In genomic region chr3:79478400-79478799, GRCm38 (mm10) we compare ENCODE assay signal across 23 mouse cellular contexts.
DNase-seq lines count a peak whose midpoint lies in the region; ATAC-seq and TF ChIP-seq lines count a peak whose summit lies in the region.
"Had no signal": no experiment of that assay in that cellular context is flagged by ENCODE, and none has a peak within 500 bp of the region (broad histone marks: within the 10 kb centered on the region; RNA-seq: fewer than 3 reads in every experiment).

No protein-coding gene starts in this region.

- peak; percentile 76 for DNase-seq in MEL-GATA-1-ER (ENCODE audit: extremely low read depth, low read depth)
- peak; percentile 11 for DNase-seq in fat pad, adult 2 months (ENCODE audit: extremely low read depth, low read depth, low spot score)
- peak; percentile 20 to 36 (median 22) for DNase-seq in liver, embryonic 14.5 days (ENCODE audit: low read depth in 3 of 3, low spot score in 3 of 3)
- DNase-seq in testis, postnatal 14 days (ENCODE audit: low spot score): no peak
- DNase-seq in gastrocnemius, postnatal 10 days: no peak
- no peak for DNase-seq in kidney, postnatal 4 days
- DNase-seq: adrenal gland, postnatal 25 days; cerebellum, adult 11 months; gastrocnemius, postnatal 25 days; heart, adult 2 months; heart, postnatal 4 days; kidney, adult 18-20 months; lung, adult 18-20 months; lung, postnatal 10 days; right cerebral cortex, postnatal 4 days; thymus, postnatal 36 days had no signal

- no peaks in the 10 kb centered on the region for H3K9me3 ChIP-seq in liver, embryonic 14.5 days (ENCODE audit: control insufficient read depth, low read length)
- H3K9me3 ChIP-seq: forebrain, embryonic 15.5 days; midbrain, embryonic 15.5 days had no signal

- peaks cover 55% of the 10 kb centered on the region for H3K36me3 ChIP-seq in liver, embryonic 14.5 days (replicated peaks; ENCODE audit: control insufficient read depth, insufficient read depth, low read depth)

- H3K4me1 ChIP-seq in liver, embryonic 14.5 days (replicated peaks; ENCODE audit: control insufficient read depth in 2 of 2, insufficient read depth in 2 of 2, low read length in 1 of 2): peaks cover 0 to 8% of the 10 kb centered on the region in 2 experiments; a peak in 3 of 4 replicates
- H3K4me1 ChIP-seq: midbrain, embryonic 15.5 days; neural tube, embryonic 12.5 days had no signal

- no peak for TF ChIP-seq CTCF in liver, embryonic 14.5 days (IDR thresholded peaks at IDR 0.05; ENCODE audit: low read depth)

- 16% methylated on average over 8 of the region's 8 CpGs for WGBS in liver, embryonic 14.5 days (ENCODE audit: insufficient replicate concordance)

- no peak overlapping the region for H3K4me2 ChIP-seq in liver, embryonic 14.5 days (ENCODE audit: low read depth)
- H3K4me2 ChIP-seq: forebrain, embryonic 15.5 days; hindbrain, embryonic 14.5 days; midbrain, embryonic 15.5 days; neural tube, embryonic 12.5 days had no signal

- H3K27me3 ChIP-seq in liver, embryonic 14.5 days (ENCODE audit: control insufficient read depth, insufficient read depth, low read length): no peaks in the 10 kb centered on the region
- H3K27me3 ChIP-seq: forebrain, embryonic 15.5 days; megakaryocyte, embryonic 14.5 days; midbrain, embryonic 15.5 days; neural tube, embryonic 12.5 days had no signal

- H3K27ac ChIP-seq in liver, embryonic 14.5 days: no peak overlapping the region
- H3K27ac ChIP-seq: forebrain, embryonic 15.5 days; heart, adult 2 months; hindbrain, embryonic 14.5 days; midbrain, embryonic 15.5 days; neural tube, embryonic 12.5 days had no signal

- H3K9ac ChIP-seq in liver, embryonic 14.5 days (replicated peaks): no peak overlapping the region
- H3K9ac ChIP-seq: forebrain, embryonic 15.5 days; hindbrain, embryonic 14.5 days; midbrain, embryonic 15.5 days; neural tube, embryonic 12.5 days had no signal

- ATAC-seq in liver, embryonic 14.5 days (ENCODE audit: insufficient read depth): peak; percentile 62
- peak; percentile 71 for ATAC-seq in megakaryocyte-erythroid progenitor cell, adult 5-6 weeks (replicated peaks; ENCODE audit: low FRiP score, low TSS enrichment, poor library complexity, severe bottlenecking)
- ATAC-seq: forebrain, embryonic 15.5 days; inflammation-experienced regulatory T-cells, adult 6 months; midbrain, embryonic 15.5 days had no signal

- H3K4me3 ChIP-seq in liver, embryonic 14.5 days (ENCODE audit: insufficient read depth in 1 of 2, low read depth in 2 of 2, low read length in 2 of 2): no peak overlapping the region
- H3K4me3 ChIP-seq: forebrain, embryonic 15.5 days; heart, adult 2 months; megakaryocyte, embryonic 14.5 days; midbrain, embryonic 15.5 days; neural tube, embryonic 12.5 days had no signal

- peak; percentile 66 for TF ChIP-seq EP300 in liver, embryonic 14.5 days (IDR thresholded peaks at IDR 0.05; ENCODE audit: low read depth)

Comparison
In these comparisons a context has a peak if more than half of its experiments do, and no peak if none do; other contexts are left out.
1. DNase-seq: peak in MEL-GATA-1-ER (single experiment), fat pad, adult 2 months (single experiment) and liver, embryonic 14.5 days (3 of 3); none in testis, postnatal 14 days (single experiment), gastrocnemius, postnatal 10 days (single experiment) and kidney, postnatal 4 days (0 of 2).